Mouse (Mus musculus) hindbrain, embryonic 13.5 days (tissue): ENCODE data around the gene Mea1. TPM values are rescaled to one million over a fixed set of nuclear protein-coding genes. Genes with fewer than 3 reads are reported as not detected.

ENCODE experiments used
- ATAC-seq: fragments of 200-750 bp; cut with Nextera tagmentation; 2 replicates; pipeline ENCODE4 v1.8.0; 2017; ENCODE audit warnings: moderate TSS enrichment; ENCODE audit not compliant: low FRiP score
- H3K27ac ChIP-seq: fragments of 300-500 bp; sonication (generic); 2 replicates; pipeline ENCODE4 v1.5.1; 2015; ENCODE audit warnings: inconsistent platforms, mild to moderate bottlenecking, moderate library complexity
- H3K27me3 ChIP-seq: fragments of 300-500 bp; sonication (generic); 2 replicates; pipeline ENCODE4 v1.6.1; 2015; ENCODE audit warnings: mild to moderate bottlenecking, inconsistent platforms
- H3K36me3 ChIP-seq: fragments of 300-500 bp; sonication (generic); 2 replicates; pipeline ENCODE4 v1.6.1; 2015; ENCODE audit warnings: mild to moderate bottlenecking, inconsistent platforms
- H3K4me1 ChIP-seq: fragments of 300-500 bp; sonication (generic); replicated peaks from 2 replicates; pipeline ENCODE4 v1.6.1; 2015; ENCODE audit warnings: inconsistent platforms
- H3K4me2 ChIP-seq: fragments of 300-500 bp; sonication (generic); 2 replicates; pipeline ENCODE4 v1.6.1; 2015; ENCODE audit warnings: inconsistent platforms, mild to moderate bottlenecking, moderate library complexity
- H3K4me3 ChIP-seq: fragments of 300-500 bp; sonication (generic); 2 replicates; pipeline ENCODE4 v1.5.1; 2015; ENCODE audit warnings: mild to moderate bottlenecking, inconsistent platforms
- H3K9ac ChIP-seq: fragments of 300-500 bp; sonication (generic); 2 replicates; pipeline ENCODE4 v1.6.1; 2015; ENCODE audit warnings: mild to moderate bottlenecking, inconsistent platforms
- H3K9me3 ChIP-seq: fragments of 300-500 bp; sonication (generic); 2 replicates; pipeline ENCODE4 v1.6.1; 2016; ENCODE audit warnings: inconsistent platforms
- WGBS: fragments of 180-500 bp; shearing (Covaris S2); methylation state at CpG from one replicate; pipeline ENCODE4 v1.1.7; 2015; 5-methylcytosine and 5-hydroxymethylcytosine counted together
- polyA plus RNA-seq: library from polyadenylated mRNA; unstranded; fragments of >200 nt; fragmentation: Nextera tagmentation; extraction: Ambion mirVana; gene quantifications from 2 replicates; pipeline ENCODE4 v1.2.1, GENCODE M21; 2015

Mea1 gene
- polyA plus RNA-seq, 1 experiment from 2014 or later = 257 TPM

DNA sequence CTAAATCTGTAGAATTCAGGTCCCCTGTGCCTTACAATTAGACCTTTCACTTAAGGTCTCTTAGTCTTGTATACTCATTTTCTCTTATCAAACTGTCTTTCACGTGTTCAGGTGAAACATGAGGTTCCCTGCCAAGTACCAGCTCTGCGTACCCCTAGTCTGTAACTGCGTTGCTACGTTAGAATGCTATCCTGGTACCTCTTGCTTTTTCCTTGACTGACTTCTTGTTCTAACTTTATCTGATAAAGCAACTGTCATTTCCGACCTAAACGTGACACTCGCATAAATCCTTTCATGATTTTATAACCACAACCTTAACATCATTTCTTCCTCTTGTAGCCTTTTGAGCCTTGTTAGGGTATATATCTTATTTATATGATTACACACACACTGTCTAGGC lies 33.8 kb downstream of the Mea1 start:
- H3K9me3 ChIP-seq = no peaks in the 10 kb centered on the region
- H3K4me3 ChIP-seq = peak overlapping the region; percentile 100
- no peak for ATAC-seq
- H3K9ac ChIP-seq = peak overlapping the region; percentile 94
- H3K27me3 ChIP-seq = no peaks in the 10 kb centered on the region
- peak overlapping the region; percentile 100 for H3K4me2 ChIP-seq
- H3K27ac ChIP-seq = no peak overlapping the region
- H3K36me3 ChIP-seq = peaks cover 34% of the 10 kb centered on the region
- H3K4me1 ChIP-seq = peaks cover 19% of the 10 kb centered on the region
- 77% methylated on average over 7 of the region's 7 CpGs for WGBS

DNA sequence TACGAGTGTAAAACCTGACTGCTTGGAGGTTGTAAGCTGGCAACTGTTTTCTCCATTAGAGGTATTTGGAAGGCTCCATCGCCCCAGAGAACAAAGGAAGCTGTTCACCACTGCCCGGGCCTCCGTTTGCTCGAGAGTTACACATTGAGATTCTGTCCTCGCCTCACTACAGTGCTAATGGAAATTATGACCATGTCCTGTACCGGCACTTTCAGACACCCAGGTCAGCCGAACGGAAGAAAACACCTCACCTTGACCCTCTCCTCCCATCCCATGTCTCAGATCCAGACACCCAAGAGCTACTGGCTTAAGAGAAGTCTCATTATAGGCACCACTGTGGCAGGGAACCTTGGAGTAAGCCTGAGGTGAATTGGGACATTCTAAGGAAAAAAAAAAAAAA lies 35.3 kb downstream of the Mea1 start:
- Histone ChIP-seq H3K9ac (no peak overlapping the region), H3K9me3 (no peaks in the 10 kb centered on the region), H3K4me2 (no peak overlapping the region), H3K4me3 (no peak overlapping the region), H3K36me3 (peaks cover 36% of the 10 kb centered on the region), H3K27me3 (no peaks in the 10 kb centered on the region), H3K27ac (no peak overlapping the region), H3K4me1 (peaks cover 19% of the 10 kb centered on the region)
- 94% methylated on average over 9 of the region's 9 CpGs for WGBS
- ATAC-seq = no peak

DNA sequence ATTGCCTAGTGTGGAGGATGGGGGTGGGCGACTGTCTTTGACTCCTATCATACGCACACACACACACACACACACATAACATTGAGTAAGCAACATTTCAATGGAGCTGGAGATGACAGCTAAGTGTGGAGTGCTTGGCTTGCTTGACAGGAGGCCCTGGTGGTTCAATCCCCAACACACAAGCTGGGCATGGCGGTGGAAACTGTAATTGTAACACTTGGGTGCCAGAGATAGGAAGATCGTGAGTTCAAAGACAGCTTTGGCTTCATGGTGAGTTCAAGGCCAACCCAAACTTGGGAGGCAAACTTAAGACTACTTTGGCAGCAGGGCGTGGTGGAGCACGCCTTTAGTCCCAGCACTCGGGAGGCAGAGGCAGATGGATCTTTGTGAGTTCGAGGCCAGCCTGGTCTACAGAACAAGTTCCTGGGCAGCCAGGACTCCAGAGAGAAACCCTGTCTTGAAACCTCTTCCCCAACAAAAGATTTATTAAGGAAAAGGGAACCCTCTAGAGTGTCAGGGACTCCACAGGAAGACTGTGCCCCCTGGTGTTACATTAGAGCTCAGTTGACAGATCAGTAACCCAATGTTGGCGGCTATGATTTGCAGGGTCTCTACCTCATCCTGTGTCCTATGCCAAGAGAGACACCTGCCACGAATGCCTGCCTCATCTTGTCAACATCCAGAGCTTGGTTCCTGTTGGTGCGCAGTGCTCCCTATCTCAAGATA lies 36.3 kb downstream of the Mea1 start:
- H3K4me1 ChIP-seq = peaks cover 19% of the 10 kb centered on the region
- 96% methylated on average over 11 of the region's 11 CpGs for WGBS
- no peak overlapping the region for H3K4me3 ChIP-seq
- H3K9ac ChIP-seq = no peak overlapping the region
- peaks cover 40% of the 10 kb centered on the region for H3K36me3 ChIP-seq
- H3K27ac ChIP-seq = no peak overlapping the region
- no peak for ATAC-seq
- no peaks in the 10 kb centered on the region for H3K9me3 ChIP-seq
- H3K27me3 ChIP-seq = no peaks in the 10 kb centered on the region
- no peak overlapping the region for H3K4me2 ChIP-seq

DNA sequence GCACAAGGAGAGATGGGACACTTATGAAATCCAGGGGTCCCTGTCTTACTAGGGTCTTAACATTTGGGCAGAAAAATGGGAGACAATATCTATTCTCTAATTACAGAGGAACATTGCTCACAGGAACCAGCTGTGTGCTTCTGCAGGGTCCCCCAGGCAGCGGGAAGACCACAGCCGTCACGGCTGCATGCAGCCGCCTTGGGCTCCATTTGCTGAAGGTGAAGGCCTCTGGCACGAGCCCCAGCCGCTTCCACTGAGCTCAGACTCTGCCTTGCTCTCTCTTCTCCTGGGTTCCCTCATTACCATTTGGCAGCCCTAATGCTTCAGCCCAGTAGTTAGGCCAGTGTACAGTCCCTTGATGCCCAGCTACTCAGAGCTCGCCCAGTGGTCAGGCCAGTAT lies 42.5 kb downstream of the Mea1 start:
- H3K4me2 ChIP-seq = no peak overlapping the region
- ATAC-seq = no peak
- no peaks in the 10 kb centered on the region for H3K27me3 ChIP-seq
- H3K4me1 ChIP-seq = no peaks in the 10 kb centered on the region
- WGBS = 84% methylated on average over 7 of the region's 7 CpGs
- H3K4me3 ChIP-seq = no peak overlapping the region
- H3K9me3 ChIP-seq = no peaks in the 10 kb centered on the region
- H3K36me3 ChIP-seq = peaks cover 70% of the 10 kb centered on the region
- H3K27ac ChIP-seq = no peak overlapping the region
- H3K9ac ChIP-seq = no peak overlapping the region

DNA sequence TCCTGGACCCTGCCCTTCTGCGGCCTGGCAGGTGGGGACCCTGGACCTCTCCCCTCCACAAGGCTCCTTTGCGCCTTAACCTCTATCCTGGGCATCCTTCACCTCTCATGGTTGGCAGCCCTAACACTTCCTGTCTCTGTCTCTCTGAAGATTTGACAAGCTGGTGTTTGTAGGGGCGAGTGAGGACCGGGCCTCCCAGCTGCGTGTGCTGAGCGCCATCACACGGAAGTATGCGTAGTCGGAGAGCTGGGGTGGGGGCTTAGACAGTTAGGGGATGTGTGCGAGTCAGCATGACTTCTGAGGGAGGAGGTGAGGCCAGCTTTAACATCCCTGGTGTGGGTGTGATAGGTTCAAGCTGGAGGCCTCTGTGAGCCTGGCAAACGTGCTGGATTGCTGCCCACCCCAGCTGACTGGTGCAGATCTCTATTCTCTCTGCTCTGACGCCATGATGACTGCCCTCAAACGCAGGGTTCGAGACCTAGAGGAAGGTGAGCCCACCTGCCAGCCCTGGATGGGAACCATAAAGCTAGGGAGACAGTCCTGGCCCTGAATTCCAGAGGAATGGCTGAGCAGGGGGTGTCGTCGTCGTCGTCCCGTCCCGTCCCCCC lies 46.0 kb downstream of the Mea1 start:
- no peak for ATAC-seq
- Histone ChIP-seq H3K36me3 (peaks cover 63% of the 10 kb centered on the region), H3K4me1 (0 out of 2 replicates have a peak, but pooled peaks cover 4% of the 10 kb centered on the region), H3K9ac (no peak overlapping the region), H3K27me3 (peaks cover 19% of the 10 kb centered on the region), H3K4me2 (no peak overlapping the region), H3K27ac (no peak overlapping the region), H3K4me3 (no peak overlapping the region), H3K9me3 (no peaks in the 10 kb centered on the region)
- WGBS = 86% methylated on average over 17 of the region's 20 CpGs

DNA sequence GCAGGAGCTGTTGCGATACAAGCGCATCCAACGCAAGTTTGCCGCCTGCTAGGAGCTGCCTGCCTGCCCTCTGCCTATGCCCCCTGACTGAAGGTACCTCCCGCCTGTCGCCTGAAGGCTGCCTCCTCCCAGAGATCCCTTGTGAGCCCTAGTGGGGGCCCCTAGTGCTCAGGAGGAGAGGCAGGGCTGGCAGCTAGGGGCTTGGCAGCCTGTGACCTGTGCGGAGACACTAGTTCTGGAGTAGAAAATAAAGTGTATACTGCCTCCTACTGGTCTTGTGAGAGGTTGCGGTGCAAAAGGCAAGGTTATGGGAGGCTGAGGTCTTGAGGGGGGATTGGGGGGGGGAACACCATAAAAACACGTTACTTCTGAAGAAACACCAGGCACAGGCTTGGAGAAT lies 46.7 kb downstream of the Mea1 start:
- ATAC-seq = no peak
- no peaks in the 10 kb centered on the region for H3K9me3 ChIP-seq
- no peak overlapping the region for H3K4me3 ChIP-seq
- no peak overlapping the region for H3K27ac ChIP-seq
- H3K4me1 ChIP-seq = 0 out of 2 replicates have a peak, but pooled peaks cover 4% of the 10 kb centered on the region
- WGBS = 53% methylated on average over 9 of the region's 9 CpGs
- H3K4me2 ChIP-seq = no peak overlapping the region
- H3K27me3 ChIP-seq = peaks cover 21% of the 10 kb centered on the region
- H3K36me3 ChIP-seq = peaks cover 59% of the 10 kb centered on the region
- H3K9ac ChIP-seq = peak overlapping the region; percentile 25; the same call in 1 of the 2 replicates

DNA sequence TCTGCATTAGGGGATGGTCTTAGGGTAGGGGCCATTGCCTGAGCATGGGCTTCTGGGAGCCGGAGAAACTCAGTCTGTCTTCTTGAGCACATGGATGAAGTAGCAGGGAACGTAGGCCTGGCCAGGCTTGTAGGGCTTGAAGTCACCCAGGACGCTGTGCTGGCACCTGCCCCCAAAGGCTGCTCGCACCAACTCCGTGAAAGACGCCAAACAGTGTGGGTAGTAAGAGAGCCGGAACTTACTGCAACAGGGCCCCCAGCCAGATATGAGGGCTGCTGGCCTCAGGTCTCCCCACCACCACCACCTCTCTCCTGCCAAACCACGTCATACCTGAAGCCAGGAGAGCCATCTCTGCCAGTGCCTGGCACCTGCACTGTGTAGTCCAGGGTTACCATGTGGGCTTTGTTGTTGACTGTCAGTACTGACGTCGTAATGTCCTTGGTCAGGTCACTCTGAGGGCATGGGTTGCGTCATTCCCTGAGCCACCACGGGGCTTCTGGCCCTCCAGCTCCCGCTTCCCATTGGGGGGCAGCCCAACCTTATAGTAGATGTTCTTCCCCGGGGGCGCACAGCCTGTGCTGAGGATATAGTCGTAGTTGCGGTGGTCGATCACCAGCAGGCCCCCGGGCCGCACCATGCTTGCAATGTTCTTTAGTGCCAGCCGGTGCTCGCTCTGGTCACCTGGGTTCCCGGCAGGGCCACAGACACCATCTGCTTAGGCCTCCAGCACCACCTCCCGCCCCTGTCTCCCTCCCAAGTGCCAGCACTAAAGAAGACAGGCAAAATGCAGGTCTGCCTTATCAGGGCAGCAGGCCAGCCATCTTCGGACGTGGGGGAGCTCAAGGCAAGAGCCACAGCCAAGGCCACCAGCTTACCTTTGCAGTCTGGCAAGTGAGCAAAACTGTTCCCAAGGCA lies 47.4 kb downstream of the Mea1 start:
- Histone ChIP-seq H3K4me1 (0 out of 2 replicates have a peak, but pooled peaks cover 4% of the 10 kb centered on the region), H3K4me2 (no peak overlapping the region), H3K4me3 (no peak overlapping the region), H3K27ac (no peak overlapping the region), H3K9me3 (no peaks in the 10 kb centered on the region), H3K9ac (no peak overlapping the region), H3K36me3 (peaks cover 52% of the 10 kb centered on the region), H3K27me3 (peaks cover 21% of the 10 kb centered on the region)
- ATAC-seq = no peak
- 92% methylated on average over 26 of the region's 26 CpGs for WGBS

DNA sequence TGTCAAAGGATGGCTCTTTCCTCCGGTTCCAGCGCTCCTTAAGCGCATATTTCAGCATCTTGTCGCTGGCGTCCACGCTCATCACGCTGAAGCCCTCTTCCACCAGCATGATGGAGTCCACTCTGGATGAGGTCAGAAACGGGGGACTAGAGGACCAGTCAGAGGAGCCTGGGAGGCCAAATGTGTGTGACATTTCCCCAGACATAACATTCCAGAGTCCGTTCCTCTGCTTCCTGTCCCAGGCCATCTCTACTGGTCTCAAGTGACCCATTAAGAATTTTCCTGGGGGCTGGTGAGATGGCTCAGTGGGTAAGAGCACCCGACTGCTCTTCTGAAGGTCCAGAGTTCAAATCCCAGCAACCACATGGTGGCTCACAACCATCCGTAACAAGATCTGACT lies 48.7 kb downstream of the Mea1 start:
- Histone ChIP-seq H3K4me1 (0 out of 2 replicates have a peak, but pooled peaks cover 4% of the 10 kb centered on the region), H3K4me3 (no peak overlapping the region), H3K27ac (no peak overlapping the region), H3K27me3 (peaks cover 21% of the 10 kb centered on the region), H3K36me3 (peaks cover 39% of the 10 kb centered on the region), H3K4me2 (no peak overlapping the region), H3K9ac (no peak overlapping the region), H3K9me3 (no peaks in the 10 kb centered on the region)
- no peak for ATAC-seq
- WGBS = 89% methylated on average over 11 of the region's 11 CpGs

DNA sequence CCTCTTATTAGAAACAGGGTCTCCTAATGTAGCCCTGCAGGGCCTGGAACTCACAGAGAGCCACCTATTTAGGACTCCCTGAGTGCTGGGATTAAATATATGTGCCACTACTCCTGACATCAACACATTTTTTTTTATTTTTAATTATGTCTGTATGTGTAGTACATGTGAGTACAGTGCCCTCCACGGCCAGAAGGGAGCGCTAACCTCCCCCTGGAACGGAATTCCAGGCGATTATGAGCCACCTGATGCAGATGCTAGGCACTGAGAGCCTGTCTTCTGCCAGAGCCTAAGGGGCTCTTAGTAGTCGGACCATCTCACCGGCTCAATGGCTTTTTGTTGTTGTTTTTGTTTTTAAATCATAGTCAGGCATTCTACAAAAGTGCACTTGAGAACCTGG lies 49.4 kb downstream of the Mea1 start:
- no peaks in the 10 kb centered on the region for H3K9me3 ChIP-seq
- H3K9ac ChIP-seq = no peak overlapping the region
- peaks cover 21% of the 10 kb centered on the region for H3K27me3 ChIP-seq
- WGBS = 44% methylated on average over 6 of the region's 6 CpGs
- no peak overlapping the region for H3K27ac ChIP-seq
- no peak for ATAC-seq
- peaks cover 34% of the 10 kb centered on the region for H3K36me3 ChIP-seq
- H3K4me1 ChIP-seq = 0 out of 2 replicates have a peak, but pooled peaks cover 4% of the 10 kb centered on the region
- no peak overlapping the region for H3K4me2 ChIP-seq
- H3K4me3 ChIP-seq = no peak overlapping the region

DNA sequence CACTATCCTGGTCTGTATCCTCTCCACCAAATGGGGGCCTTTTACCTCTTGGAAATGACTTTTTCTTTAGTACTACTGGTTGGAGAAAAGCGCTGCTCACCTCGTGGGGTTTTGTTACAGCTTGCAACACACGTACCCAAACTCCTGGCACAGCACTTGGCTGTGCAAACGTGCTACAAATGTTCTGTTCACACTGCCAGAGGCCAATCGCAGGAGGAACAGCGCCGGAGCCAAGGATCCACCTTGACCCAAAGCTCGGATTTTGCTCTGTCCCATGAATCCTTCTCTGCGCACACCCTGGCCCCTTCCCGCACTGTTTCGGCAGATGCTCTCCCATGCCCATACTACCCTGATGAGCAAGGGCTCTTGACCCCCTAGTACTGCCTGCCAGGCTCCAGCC lies 49.9 kb downstream of the Mea1 start:
- 54% methylated on average over 11 of the region's 11 CpGs for WGBS
- H3K9ac ChIP-seq = peak overlapping the region; percentile 39; the same call in 1 of the 2 replicates
- H3K4me2 ChIP-seq = 0 out of 2 replicates have a peak overlapping the region, but pooled peaks have one; percentile 15

DNA sequence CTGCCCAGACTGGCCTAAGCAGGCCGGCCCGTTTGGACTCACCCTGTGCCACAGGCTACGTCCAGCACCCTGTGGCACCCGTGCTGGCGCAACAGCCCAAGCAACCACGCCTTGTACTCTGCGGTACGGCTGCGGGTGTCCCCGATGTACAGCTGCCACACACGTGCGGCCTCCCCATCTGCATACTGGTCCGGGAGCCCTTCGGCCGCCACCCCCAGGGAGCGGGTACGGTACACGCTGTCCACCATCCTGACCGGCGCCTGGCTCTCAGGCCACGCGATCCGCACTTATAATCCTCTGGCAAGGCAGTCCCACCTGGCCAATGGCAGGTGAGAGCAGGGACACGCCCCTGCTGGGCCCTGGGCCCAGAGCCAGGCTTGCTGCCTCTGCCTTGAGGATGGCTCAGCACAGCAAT lies 50.3 kb downstream of the Mea1 start, which contains the start of gene Gnmt:
Gnmt (minus strand) TSS at position 265 of the 415 bp plus-strand sequence.
- Histone ChIP-seq H3K9ac (peak within 1 kb of the TSS; percentile 39; the same call in 1 of the 2 replicates), H3K27ac (no peak within 1 kb of the TSS), H3K36me3 (peaks cover 25% of the 10 kb centered on the region), H3K4me2 (peak within 1 kb of the TSS; percentile 15; the same call in 1 of the 2 replicates), H3K9me3 (no peaks in the 10 kb centered on the region), H3K4me3 (no peak within 1 kb of the TSS), H3K4me1 (0 out of 2 replicates have a peak, but pooled peaks cover 4% of the 10 kb centered on the region), H3K27me3 (peaks cover 21% of the 10 kb centered on the region)
- ATAC-seq = no peak
- WGBS = 19% methylated on average over 24 of the region's 24 CpGs

More for the DNA sequence above, 49.9 kb downstream of the Mea1 start:
- Histone ChIP-seq H3K4me1 (0 out of 2 replicates have a peak, but pooled peaks cover 4% of the 10 kb centered on the region), H3K9me3 (no peaks in the 10 kb centered on the region), H3K27ac (no peak overlapping the region), H3K27me3 (peaks cover 21% of the 10 kb centered on the region), H3K4me3 (no peak overlapping the region), H3K36me3 (peaks cover 29% of the 10 kb centered on the region)
- ATAC-seq = no peak
